Mouse (Mus musculus) neural tube, embryonic 13.5 days (tissue): Measurements from ENCODE around the gene Armc9. TPM values are rescaled to one million over a fixed set of nuclear protein-coding genes. Genes with fewer than 3 reads are reported as not detected.

ENCODE experiments used
- ATAC-seq: fragments of 200-750 bp; cut with Nextera tagmentation; 2 replicates; pipeline ENCODE4 v1.8.0; 2017; ENCODE audit warnings: low read depth, mild to moderate bottlenecking, moderate TSS enrichment, moderate library complexity
- H3K27ac ChIP-seq: fragments of 300-500 bp; sonication (generic); replicated peaks from 2 replicates; pipeline ENCODE4 v1.5.1; 2015; ENCODE audit warnings: moderate library complexity, mild to moderate bottlenecking, inconsistent platforms
- H3K27me3 ChIP-seq: fragments of 300-500 bp; sonication (generic); 2 replicates; pipeline ENCODE4 v1.6.1; 2015; ENCODE audit warnings: mild to moderate bottlenecking, inconsistent platforms
- H3K36me3 ChIP-seq: fragments of 300-500 bp; sonication (generic); 2 replicates; pipeline ENCODE4 v1.6.1; 2015; ENCODE audit warnings: mild to moderate bottlenecking, inconsistent platforms
- H3K4me1 ChIP-seq: fragments of 300-500 bp; sonication (generic); replicated peaks from 2 replicates; pipeline ENCODE4 v1.6.1; 2015; ENCODE audit warnings: inconsistent platforms
- H3K4me2 ChIP-seq: fragments of 300-500 bp; sonication (generic); 2 replicates; pipeline ENCODE4 v1.6.1; 2015; ENCODE audit warnings: inconsistent platforms, mild to moderate bottlenecking, moderate library complexity
- H3K4me3 ChIP-seq: fragments of 300-500 bp; sonication (generic); 2 replicates; pipeline ENCODE4 v1.5.1; 2015; ENCODE audit warnings: mild to moderate bottlenecking, inconsistent platforms
- H3K9ac ChIP-seq: fragments of 300-500 bp; sonication (generic); 2 replicates; pipeline ENCODE4 v1.6.1; 2015; ENCODE audit warnings: moderate library complexity, mild to moderate bottlenecking, inconsistent platforms
- H3K9me3 ChIP-seq: fragments of 300-500 bp; sonication (generic); 2 replicates; pipeline ENCODE4 v1.6.1; 2016; ENCODE audit warnings: inconsistent platforms
- WGBS: fragments of 180-500 bp; shearing (Covaris S2); methylation state at CpG from one replicate; pipeline ENCODE4 v1.1.7; 2015; 5-methylcytosine and 5-hydroxymethylcytosine counted together
- polyA plus RNA-seq: library from polyadenylated mRNA; unstranded; fragments of >200 nt; fragmentation: Nextera tagmentation; extraction: Ambion mirVana; gene quantifications from 2 replicates; pipeline ENCODE4 v1.2.1, GENCODE M21; 2015

The Armc9 gene
- polyA plus RNA-seq, 1 experiment from 2014 or later, result 28.9 TPM

DNA sequence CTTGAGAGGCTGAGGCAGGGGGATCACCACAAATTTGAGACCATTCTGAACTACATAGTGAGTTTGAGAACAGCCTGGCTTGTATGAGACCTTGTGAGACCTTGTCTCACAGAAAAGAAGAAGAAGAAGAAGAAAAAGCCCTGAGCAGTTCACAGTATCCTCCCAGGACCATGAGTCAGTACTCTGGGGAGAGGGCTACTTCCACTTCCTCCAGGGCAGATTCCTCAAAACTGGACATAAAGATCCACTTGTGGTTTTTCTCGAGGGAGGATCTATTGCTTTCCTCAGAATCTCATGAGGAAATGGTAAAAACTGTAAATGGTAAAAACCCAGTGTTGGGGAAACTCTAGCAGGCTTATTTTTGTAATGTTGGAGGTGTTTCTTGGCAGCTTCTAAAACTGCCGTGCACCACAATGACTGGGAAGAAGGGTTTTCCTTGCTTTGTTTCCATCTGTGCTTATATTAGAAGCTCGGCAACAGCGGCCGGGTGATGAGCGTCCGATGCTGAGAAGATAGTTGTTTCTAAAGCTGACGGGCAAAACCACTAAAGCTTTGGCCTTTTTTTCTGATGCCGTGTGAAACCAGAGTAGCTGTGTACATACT, 48.1 kb downstream of the Armc9 start:
- H3K9ac ChIP-seq, result no peak overlapping the region
- H3K9me3 ChIP-seq, result no peaks in the 10 kb centered on the region
- H3K27me3 ChIP-seq, result no peaks in the 10 kb centered on the region
- H3K4me1 ChIP-seq, result no peaks in the 10 kb centered on the region
- H3K27ac ChIP-seq, result no peak overlapping the region
- no peak overlapping the region for H3K4me3 ChIP-seq
- no peak overlapping the region for H3K4me2 ChIP-seq
- ATAC-seq, result no peak
- 88% methylated on average over 9 of the region's 9 CpGs for WGBS
- peaks cover 94% of the 10 kb centered on the region for H3K36me3 ChIP-seq

DNA sequence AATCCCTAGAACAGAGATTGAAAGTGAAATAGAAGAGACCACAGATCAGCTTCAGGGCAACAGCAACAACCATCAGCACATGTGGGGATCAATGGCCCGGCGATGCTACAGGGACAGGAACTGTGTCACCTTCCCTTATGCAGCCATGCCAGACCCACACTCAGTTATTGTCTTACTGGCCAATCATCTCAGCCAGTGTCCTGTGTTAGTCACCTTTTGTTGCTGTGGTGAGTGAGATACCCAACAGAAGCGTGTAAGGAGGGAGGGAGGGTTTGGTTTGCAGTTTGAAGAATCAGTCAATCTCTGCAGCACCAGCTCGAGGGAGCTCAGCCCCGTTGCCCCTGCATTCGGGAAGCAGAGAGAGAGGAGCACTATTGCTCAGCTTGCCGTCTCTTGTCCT, 56.1 kb downstream of the Armc9 start:
- Histone ChIP-seq H3K36me3 (peaks cover 81% of the 10 kb centered on the region), H3K4me1 (no peaks in the 10 kb centered on the region), H3K4me3 (no peak overlapping the region), H3K9me3 (no peaks in the 10 kb centered on the region), H3K9ac (no peak overlapping the region), H3K27ac (no peak overlapping the region), H3K27me3 (no peaks in the 10 kb centered on the region), H3K4me2 (no peak overlapping the region)
- 78% methylated on average over 7 of the region's 7 CpGs for WGBS
- ATAC-seq, result no peak

DNA sequence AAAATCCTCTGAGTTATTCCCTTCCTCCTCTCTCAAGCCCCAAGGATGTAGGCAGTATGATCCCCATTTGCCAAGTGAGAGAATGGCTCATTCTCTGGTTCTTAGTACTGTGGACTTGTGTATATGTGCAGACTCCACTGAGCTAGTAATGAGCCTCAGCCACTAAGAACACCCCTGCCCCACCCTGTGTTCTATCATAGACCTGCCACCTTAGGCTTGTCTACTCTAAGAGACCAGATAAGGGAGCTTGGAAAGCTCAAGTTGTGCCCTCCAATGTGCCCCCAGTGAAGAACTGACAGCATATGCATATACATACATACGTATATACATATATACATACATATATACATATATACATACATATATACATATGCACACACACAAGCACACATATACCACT, 56.9 kb downstream of the Armc9 start:
- 92% methylated on average over 1 of the region's 1 CpGs for WGBS
- H3K4me1 ChIP-seq, result no peaks in the 10 kb centered on the region
- H3K27ac ChIP-seq, result no peak overlapping the region
- H3K9me3 ChIP-seq, result no peaks in the 10 kb centered on the region
- no peak for ATAC-seq
- H3K9ac ChIP-seq, result no peak overlapping the region
- no peak overlapping the region for H3K4me3 ChIP-seq
- no peaks in the 10 kb centered on the region for H3K27me3 ChIP-seq
- peaks cover 82% of the 10 kb centered on the region for H3K36me3 ChIP-seq
- H3K4me2 ChIP-seq, result no peak overlapping the region

DNA sequence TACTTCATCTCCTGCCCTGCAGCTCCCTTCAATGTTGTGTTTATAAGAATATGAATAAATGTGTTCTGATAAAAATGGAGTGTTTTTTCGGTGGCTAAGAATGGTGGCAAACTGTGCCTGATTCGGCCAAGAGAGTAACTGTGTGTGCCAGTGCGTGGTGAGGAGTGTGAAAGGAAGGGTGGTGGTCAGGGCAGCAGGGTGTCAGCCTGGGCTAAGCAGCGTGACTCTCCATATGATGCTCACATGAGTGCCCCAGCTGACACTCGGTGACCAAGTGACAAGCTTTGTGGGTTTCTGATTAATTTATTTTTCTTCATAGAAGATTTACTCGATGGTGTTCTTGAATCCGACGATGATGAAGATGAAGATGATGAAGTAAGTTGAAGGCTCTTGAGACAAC, 58.2 kb downstream of the Armc9 start:
- H3K4me3 ChIP-seq, result no peak overlapping the region
- no peak for ATAC-seq
- H3K9ac ChIP-seq, result no peak overlapping the region
- peaks cover 83% of the 10 kb centered on the region for H3K36me3 ChIP-seq
- no peak overlapping the region for H3K4me2 ChIP-seq
- H3K27ac ChIP-seq, result no peak overlapping the region
- H3K4me1 ChIP-seq, result no peaks in the 10 kb centered on the region
- H3K9me3 ChIP-seq, result no peaks in the 10 kb centered on the region
- WGBS, result 88% methylated on average over 8 of the region's 8 CpGs
- no peaks in the 10 kb centered on the region for H3K27me3 ChIP-seq

DNA sequence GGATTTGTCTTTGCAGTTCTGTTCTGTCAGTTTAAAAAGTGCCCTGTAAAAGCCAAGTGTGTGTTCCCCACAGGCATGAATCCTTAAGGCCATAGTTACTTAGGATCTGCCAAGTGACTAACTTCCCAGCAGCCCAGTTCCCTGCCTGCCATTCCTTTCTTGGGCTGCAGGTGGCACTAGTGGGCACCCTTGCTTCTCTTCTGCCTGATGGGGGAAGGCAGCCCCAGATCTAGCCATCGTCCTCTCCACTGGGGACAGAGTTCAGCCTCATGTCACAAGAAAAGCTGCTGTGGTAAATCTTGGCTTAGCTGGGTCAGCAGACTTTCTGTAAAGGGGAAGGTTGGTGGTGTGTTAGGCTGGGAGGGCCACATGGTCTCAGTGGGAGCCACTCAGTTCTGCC, 59.6 kb downstream of the Armc9 start:
- H3K27ac ChIP-seq, result no peak overlapping the region
- H3K9me3 ChIP-seq, result no peaks in the 10 kb centered on the region
- no peaks in the 10 kb centered on the region for H3K4me1 ChIP-seq
- H3K27me3 ChIP-seq, result no peaks in the 10 kb centered on the region
- peaks cover 81% of the 10 kb centered on the region for H3K36me3 ChIP-seq
- no peak overlapping the region for H3K4me3 ChIP-seq
- H3K4me2 ChIP-seq, result no peak overlapping the region
- WGBS, result 10% methylated on average over 1 of the region's 1 CpGs
- no peak overlapping the region for H3K9ac ChIP-seq
- peak; percentile 63; the same call in 1 of the 2 replicates for ATAC-seq

DNA sequence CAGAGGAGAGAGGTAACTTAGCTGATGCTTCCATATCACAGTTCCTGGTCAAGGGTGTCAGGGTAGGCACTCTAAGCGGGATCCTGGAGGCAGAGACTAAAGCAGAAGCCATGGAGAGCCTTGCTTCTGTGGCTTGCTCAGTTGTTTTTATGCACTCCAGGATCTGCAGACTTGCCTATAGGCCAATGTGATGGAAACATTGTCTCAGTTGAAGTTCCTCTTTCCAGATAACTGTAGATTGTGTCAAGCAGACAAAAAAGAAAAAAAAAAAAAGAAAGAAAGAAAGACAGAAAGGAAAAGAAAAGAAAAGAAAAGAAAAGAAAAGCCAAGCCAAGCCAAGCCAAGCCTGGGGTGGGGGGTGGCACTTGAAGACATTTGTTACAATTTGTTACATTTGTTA, 60.7 kb downstream of the Armc9 start:
- H3K36me3 ChIP-seq, result peaks cover 79% of the 10 kb centered on the region
- H3K4me1 ChIP-seq, result no peaks in the 10 kb centered on the region
- H3K9me3 ChIP-seq, result no peaks in the 10 kb centered on the region
- no peak for ATAC-seq
- H3K4me3 ChIP-seq, result no peak overlapping the region
- 91% methylated on average over 1 of the region's 1 CpGs for WGBS
- no peak overlapping the region for H3K9ac ChIP-seq
- no peak overlapping the region for H3K4me2 ChIP-seq
- H3K27me3 ChIP-seq, result no peaks in the 10 kb centered on the region
- no peak overlapping the region for H3K27ac ChIP-seq

DNA sequence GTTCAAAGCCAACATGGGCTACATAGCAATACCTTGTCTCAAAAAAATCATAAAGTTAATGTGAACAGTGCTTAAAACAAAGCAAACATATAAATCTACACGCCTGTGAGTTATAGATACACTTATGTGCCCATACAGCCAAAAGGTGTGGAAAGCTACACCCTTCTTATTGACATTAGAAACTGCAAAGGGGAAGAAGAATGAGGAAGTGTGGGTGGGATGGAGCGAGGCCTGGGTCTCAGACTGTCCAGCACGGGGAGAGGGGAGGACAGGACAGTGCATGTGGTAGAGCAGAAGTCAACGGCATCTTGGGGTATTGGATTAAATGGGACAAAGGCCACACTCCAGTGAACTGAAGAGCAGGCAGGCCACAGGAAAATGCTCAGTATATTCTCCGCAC, 61.8 kb downstream of the Armc9 start:
- H3K4me1 ChIP-seq, result no peaks in the 10 kb centered on the region
- no peak overlapping the region for H3K27ac ChIP-seq
- WGBS, result 85% methylated on average over 5 of the region's 5 CpGs
- no peaks in the 10 kb centered on the region for H3K9me3 ChIP-seq
- H3K9ac ChIP-seq, result no peak overlapping the region
- H3K36me3 ChIP-seq, result peaks cover 68% of the 10 kb centered on the region
- no peak overlapping the region for H3K4me2 ChIP-seq
- H3K27me3 ChIP-seq, result no peaks in the 10 kb centered on the region
- no peak overlapping the region for H3K4me3 ChIP-seq
- ATAC-seq, result no peak

DNA sequence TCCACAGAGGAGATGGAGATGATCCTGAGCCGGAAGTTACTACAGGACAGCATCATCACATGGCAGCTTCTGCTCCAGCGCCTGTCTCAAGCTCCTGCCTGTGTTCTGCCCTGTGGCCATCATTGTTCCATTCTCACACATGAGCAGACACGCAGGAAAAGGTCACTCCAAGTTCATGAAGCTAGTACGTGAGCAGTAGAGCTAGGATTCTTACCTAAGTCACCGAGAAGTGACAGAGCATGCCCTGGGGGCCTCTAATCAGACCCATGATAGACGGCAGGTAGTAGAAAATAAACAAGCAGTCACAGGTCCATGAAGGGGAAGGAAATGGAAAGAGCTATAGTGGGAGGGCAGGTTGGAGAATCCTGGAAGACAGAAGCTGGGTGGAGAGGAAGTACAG, 63.4 kb downstream of the Armc9 start:
- Histone ChIP-seq H3K4me1 (no peaks in the 10 kb centered on the region), H3K9me3 (no peaks in the 10 kb centered on the region), H3K4me2 (no peak overlapping the region), H3K4me3 (no peak overlapping the region), H3K27ac (no peak overlapping the region), H3K27me3 (no peaks in the 10 kb centered on the region), H3K9ac (no peak overlapping the region), H3K36me3 (peaks cover 54% of the 10 kb centered on the region)
- no peak for ATAC-seq
- WGBS, result 59% methylated on average over 6 of the region's 6 CpGs

DNA sequence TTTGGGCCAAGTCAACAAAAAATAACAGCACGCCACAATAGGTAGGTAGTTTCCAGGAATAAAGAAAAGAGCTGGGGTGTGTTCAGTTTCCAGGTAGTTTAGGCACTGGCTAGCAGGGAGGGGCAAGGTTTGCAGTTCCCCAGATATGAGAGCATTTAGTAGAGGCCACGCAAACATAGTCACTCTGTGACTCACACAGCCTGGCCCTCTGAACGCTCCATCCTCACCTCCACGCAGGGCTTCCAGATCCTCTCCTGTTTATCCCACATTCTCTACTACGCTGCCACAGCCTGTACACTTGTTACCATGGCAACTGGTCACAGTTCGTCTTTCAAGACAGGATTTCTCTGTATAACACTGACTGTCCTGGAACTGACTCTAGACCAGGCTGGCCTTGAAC, 70.6 kb downstream of the Armc9 start:
- no peaks in the 10 kb centered on the region for H3K27me3 ChIP-seq
- no peak for ATAC-seq
- H3K9me3 ChIP-seq, result no peaks in the 10 kb centered on the region
- no peaks in the 10 kb centered on the region for H3K4me1 ChIP-seq
- H3K4me3 ChIP-seq, result no peak overlapping the region
- 0 out of 2 replicates have a peak, but pooled peaks cover 5% of the 10 kb centered on the region for H3K36me3 ChIP-seq
- WGBS, result 61% methylated on average over 6 of the region's 6 CpGs
- H3K27ac ChIP-seq, result no peak overlapping the region
- H3K9ac ChIP-seq, result no peak overlapping the region
- no peak overlapping the region for H3K4me2 ChIP-seq

DNA sequence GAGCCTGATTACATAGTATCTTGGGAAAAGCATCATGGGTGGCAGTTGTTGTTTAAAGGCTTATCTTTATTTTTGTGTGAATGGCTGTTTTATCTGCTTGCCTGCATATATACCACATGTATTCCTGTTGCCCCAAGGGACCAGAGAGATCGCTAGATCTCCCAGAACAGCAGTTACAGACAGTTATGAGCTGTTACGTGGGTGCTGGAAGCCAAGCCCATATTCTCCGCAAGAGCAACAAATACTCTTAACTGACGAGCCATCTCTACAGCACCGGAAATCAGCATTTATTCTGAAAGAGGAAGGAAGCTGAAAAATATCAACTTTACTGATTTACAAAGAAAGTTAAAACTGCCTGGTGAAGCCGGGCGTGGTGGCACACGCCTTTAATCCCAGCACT, 74.1 kb downstream of the Armc9 start:
- 92% methylated on average over 8 of the region's 8 CpGs for WGBS
- no peak for ATAC-seq
- no peak overlapping the region for H3K4me2 ChIP-seq
- H3K9me3 ChIP-seq, result no peaks in the 10 kb centered on the region
- no peak overlapping the region for H3K27ac ChIP-seq
- H3K9ac ChIP-seq, result no peak overlapping the region
- H3K27me3 ChIP-seq, result no peaks in the 10 kb centered on the region
- H3K4me3 ChIP-seq, result no peak overlapping the region
- 0 out of 2 replicates have a peak, but pooled peaks cover 5% of the 10 kb centered on the region for H3K36me3 ChIP-seq
- H3K4me1 ChIP-seq, result no peaks in the 10 kb centered on the region

DNA sequence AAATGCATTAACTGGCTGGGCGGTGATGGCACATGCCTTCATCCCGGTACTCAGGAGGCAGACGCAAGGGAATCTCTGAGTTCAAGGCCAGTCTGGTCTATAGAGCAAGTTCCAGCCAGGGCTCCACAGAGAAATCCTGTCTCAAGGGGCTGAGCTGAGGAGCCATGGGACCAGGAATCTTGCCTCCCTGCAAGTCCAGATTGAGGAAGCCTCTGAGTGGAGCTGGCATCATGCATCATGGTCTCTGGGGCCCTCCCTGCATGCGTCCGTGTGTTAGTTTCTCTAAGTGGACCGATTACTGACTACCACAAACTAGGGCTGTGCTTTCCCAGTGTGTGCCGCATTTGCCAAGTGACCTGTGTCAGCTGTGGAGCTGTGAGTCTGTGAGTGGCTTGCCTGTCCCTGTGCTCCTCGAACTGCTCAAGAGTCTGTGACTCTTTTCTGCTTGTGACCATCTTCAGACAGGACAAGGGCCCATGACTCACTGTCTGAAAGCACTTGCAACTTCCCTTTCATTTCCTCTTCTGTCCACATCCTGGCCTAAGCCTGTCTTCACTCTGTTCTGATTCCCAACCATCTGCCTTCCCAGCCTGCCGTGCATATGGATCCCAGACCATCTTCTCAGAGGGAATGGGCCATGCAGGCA, 74.7 kb downstream of the Armc9 start:
- no peaks in the 10 kb centered on the region for H3K27me3 ChIP-seq
- no peak overlapping the region for H3K4me3 ChIP-seq
- WGBS, result 89% methylated on average over 9 of the region's 9 CpGs
- 0 out of 2 replicates have a peak, but pooled peaks cover 5% of the 10 kb centered on the region for H3K36me3 ChIP-seq
- no peak overlapping the region for H3K27ac ChIP-seq
- no peaks in the 10 kb centered on the region for H3K4me1 ChIP-seq
- ATAC-seq, result no peak
- H3K9me3 ChIP-seq, result no peaks in the 10 kb centered on the region
- no peak overlapping the region for H3K9ac ChIP-seq
- no peak overlapping the region for H3K4me2 ChIP-seq

DNA sequence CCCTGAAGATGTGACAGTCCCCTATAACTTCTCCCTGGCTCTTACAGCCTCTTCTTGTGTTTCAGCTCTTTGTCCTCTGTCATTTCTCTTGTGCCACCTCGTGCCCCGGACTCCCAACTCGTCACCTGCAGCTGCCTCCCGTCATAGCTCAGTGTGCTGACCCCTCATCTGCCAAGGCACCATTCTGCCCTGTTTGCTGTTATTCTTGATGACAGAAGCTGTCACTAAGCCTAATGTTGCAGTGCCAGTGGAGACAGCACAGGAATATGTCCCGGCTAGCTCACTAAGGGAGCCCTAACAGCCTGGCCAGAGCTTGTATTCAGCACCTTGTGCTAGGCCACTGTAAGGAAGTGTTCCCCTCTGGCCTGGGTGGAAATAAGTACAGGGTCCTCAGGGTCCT, 78.1 kb downstream of the Armc9 start:
- Histone ChIP-seq H3K36me3 (0 out of 2 replicates have a peak, but pooled peaks cover 5% of the 10 kb centered on the region), H3K27me3 (no peaks in the 10 kb centered on the region), H3K4me3 (no peak overlapping the region), H3K27ac (no peak overlapping the region), H3K9ac (no peak overlapping the region), H3K9me3 (no peaks in the 10 kb centered on the region), H3K4me2 (no peak overlapping the region), H3K4me1 (0 out of 2 replicates have a peak, but pooled peaks cover 4% of the 10 kb centered on the region)
- 88% methylated on average over 5 of the region's 5 CpGs for WGBS
- ATAC-seq, result no peak

DNA sequence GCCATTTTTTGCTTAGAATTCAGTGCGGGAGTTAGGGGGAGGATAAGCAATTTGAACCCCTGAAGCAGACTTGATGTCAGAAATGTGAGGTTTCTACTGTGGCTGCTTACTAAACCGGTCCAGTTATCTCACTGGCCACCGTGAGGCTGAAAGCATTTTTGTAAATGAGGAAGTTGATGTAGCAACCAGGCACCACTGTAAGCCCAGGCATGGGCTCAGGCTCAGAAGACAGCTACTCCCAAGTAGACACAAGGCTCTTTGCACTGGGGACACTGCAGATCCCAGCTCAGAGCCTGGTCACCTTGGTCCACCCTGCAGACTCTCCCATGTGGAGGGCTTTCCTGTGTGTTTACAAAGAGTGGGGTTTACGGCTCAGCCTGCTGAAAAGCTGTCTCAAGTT, 79.2 kb downstream of the Armc9 start:
- Histone ChIP-seq H3K27me3 (no peaks in the 10 kb centered on the region), H3K4me2 (no peak overlapping the region), H3K4me1 (0 out of 2 replicates have a peak, but pooled peaks cover 4% of the 10 kb centered on the region), H3K27ac (no peak overlapping the region), H3K9ac (no peak overlapping the region), H3K36me3 (0 out of 2 replicates have a peak, but pooled peaks cover 5% of the 10 kb centered on the region), H3K9me3 (no peaks in the 10 kb centered on the region), H3K4me3 (no peak overlapping the region)
- ATAC-seq, result no peak
- 78% methylated on average over 4 of the region's 4 CpGs for WGBS
